Mouse (Mus musculus) mouse trophoblast stem cell (cell line): ENCODE measurements at regions not wholly inside any gene's neighbourhood (a gene's known extent, or its start where the extent isn't known, plus 50 kb on each side); places are given as distances from the start of the nearest gene placed in this dataset.

ENCODE experiments used
- in situ Hi-C, 2 experiments: fragments of 300-500 bp; cut with MseI, MboI; formaldehyde crosslinking; loops; 2 replicates in 1 of 2; 3 replicates in 1 of 2; pipeline ENCODE4 v1.15.1; 2025

DNA sequence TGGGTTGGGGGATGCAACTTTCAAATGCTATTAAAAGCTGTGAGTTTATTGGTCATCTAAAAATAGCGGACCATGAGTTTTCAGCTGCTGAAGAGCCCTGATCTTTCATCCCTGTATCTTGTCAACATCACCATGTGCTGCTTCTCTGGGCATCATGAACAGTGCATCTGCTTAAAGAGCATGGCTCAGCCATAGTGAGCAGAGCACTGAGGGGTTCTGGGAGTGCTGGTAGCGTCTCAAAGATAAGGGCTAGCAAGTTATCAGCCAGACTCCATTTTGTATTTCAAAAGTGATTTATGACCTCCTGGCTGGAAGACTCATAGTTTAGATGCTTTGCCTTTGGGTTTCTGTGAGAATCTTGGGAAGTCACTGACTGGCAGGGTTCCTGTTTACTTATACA lies 173.5 kb upstream of the Itga4 start:
- in situ Hi-C loops, result no loop called here

- in situ Hi-C loops, result no loop called here
These were observed 168.9 kb upstream of the Itga4 start for GRCm38 (mm10) chr2:79086280-79086679.

DNA sequence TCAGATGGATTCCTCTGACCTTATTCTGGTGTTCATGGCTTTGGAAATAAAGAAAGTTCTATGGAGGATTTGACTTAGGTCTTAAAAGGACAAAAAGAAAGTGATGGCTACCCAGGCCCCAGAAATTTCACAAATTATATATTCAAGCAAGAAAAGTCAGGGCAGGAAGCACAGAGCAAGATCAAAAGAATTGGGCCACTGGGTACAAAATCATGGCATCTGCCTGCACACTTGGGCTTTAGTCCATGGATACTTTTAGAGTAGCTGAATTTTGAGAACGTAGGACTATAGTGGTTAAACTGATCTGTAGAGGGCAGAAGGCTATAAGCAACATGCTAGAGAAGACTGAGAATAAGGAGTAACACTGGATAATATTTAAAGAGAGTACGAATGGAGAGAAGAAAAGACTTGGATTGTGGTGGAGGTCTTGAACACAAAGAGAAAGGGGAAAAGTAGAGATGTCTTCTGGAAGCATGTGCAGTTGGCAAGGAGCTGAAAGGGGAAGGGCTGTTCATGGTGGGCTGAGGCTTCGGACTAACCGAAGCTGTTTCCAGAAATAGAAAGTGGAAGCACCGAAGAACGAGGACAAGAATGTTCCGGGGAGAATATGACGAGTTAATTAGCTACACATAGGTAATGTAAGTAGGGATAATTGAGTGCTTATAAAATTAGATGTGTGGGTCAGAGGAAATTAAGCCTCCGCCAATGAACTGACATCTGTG lies 168.2 kb upstream of the Itga4 start:
- in situ Hi-C loops, result no loop called here

DNA sequence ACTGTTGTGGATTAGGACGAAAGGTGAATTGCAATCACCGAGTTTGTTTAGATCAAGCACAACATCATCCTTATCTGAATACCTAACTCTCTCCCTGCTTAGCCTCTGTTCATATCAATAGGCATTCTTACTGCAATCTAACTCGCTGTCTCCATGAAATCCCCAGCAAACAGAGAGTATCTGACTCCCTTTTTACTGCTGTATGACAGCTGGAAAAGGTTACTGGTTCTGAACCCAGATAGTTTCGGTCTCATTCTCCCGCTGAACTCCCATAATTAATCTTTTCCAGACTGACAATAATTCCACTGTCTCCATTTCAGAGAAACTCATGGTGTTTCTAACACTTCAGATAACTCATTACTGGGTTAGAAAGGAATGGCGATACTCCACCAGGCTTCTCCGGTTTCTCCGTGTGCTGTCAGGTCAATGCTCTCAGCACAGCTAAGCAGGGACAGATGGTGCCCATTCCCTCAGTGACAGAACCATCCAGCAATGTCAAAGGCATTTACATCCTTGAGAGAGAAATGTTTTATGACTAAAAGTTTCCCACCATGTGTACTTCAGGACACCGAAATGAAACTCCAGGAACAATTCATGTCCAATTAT lies 167.5 kb upstream of the Itga4 start:
- in situ Hi-C loops, result no loop called here

DNA sequence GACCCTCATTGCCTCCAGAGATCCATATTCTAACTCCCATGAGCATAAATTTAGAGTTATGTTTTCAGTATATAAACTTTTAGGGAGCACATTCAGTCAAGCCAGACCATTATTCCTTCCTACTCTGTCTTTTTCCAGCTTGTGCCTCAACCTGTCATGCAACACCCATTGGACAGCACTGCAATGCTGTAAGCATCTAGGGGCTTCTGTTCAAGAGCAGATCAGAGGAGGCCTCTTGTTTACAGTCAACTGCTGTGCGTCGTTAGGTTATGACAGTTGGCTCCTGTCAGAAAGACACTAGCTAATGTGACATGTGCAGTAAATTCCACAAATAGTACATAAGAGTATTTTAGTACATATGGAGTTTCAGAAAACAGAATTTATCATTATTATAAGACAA lies 165.0 kb upstream of the Itga4 start:
- in situ Hi-C loops, result no loop called here

DNA sequence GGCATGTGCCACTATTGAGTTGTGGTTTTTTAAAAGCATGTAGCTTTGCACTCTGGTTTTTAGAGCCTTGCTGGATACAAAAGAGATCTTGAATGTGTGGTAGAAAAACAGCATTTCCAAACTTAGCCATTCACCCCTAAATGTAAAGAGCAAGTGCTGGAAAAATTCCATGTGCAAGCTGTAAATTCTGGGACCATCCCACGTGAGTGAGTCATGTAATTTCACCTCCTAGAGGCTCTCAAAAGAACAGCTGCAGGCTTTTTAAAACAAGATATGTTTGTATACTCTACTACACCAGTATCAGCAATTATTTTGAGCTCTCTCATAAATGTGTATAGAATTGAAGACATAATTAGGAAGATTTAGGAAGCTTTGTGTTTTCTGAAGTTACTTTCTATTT lies 160.9 kb upstream of the Itga4 start:
- in situ Hi-C loops, result no loop called here

- in situ Hi-C loops, result no loop called here
These were observed 158.5 kb upstream of the Itga4 start for GRCm38 (mm10) chr2:79096532-79097251.

DNA sequence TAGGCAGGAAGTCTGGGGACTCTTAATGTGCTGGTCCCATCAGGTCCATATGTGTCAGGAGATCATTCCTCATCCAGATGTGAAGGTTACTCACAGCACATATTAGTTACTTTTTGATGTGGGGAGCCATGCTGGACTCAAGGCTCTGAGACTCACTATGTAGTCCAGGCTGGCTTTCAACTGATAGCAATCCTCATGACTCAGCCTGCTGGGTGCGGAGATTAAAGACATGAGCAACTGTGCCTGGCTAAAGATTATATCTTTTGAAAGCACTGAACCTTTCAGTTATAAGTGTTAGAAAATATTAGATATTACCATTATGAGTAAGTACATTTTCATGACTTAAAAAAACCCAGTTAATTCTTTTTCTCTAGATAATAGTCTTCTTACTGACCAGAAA lies 155.6 kb upstream of the Itga4 start:
- in situ Hi-C loops, result no loop called here

DNA sequence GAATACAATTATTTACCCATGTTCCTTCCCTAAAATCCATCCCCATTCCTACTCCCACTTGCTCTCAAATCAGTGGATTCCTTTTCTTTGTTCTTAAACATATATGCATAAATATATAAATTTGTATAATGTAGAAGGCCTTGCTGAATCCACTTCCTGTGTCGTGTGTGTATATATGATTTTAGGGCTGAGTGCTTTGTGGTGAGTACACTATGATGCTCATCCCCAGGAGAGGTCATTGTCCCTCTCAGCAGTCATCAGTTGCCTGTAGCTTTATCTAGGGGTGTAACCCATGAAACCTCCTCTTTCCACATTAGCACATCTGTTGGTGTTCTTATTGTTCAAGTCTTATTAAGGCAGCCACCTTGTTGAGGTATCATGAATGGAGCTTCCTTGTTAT lies 143.6 kb upstream of the Itga4 start:
- in situ Hi-C loops, result no loop called here

DNA sequence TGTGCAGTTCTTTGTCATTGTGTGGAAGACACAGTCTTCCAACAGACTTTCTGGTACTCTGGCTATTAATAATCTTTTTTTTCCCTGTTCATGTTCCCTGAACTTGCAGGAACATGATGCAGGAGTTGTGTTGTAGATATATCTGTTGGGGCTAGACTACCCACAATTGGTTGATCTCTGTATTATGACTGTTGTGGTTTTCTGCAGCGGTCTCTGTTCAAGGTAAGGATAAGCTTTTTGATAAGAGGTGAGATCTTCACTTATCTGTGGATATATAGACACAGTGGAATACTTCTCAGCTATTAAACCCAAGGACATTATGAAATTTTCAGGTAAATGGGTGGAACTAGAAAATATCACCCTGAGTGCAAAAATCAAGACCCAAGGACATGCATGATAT lies 143.2 kb upstream of the Itga4 start:
- in situ Hi-C loops, result no loop called here

GRCm38 (mm10) chr2:79120610-79121345 lies 134.4 kb upstream of the Itga4 start:
- in situ Hi-C loops, result no loop called here

- in situ Hi-C loops, result no loop called here
These were observed 132.7 kb upstream of the Itga4 start for GRCm38 (mm10) chr2:79122530-79122929.

DNA sequence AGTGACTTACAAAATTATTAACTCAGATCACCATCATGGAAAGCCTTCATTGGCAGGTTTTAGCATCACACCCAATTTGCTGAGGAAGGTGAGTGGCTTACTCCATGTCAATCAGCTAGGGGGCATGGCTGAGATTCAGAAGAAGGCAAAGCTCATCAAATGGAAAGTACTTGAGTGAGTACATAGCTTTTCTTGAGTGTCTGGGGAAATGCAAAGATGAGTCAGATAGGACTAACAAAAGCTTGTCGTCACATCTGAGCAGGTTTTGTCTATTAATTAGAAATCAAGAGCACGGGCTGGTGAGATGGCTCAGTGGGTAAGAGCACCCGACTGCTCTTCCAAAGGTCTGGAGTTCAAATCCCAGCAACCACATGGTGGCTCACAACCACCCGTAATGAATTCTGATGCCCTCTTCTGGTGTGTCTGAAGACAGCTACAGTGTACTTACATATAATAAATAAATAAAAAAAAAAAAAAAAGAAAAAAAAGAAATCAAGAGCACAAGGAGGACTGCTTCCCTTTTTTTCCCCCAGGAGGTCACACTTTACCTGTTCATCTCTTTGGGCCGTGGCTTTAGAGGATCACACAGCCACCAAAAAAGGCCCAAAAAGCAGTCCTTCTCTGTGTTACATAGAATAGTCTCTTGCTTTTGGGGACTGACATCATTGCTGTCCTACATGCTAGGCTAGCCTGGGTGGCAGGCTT lies 130.8 kb upstream of the Itga4 start:
- in situ Hi-C loops, result no loop called here

GRCm38 (mm10) chr2:79126170-79126879 lies 128.9 kb upstream of the Itga4 start:
- in situ Hi-C loops, result no loop called here

- in situ Hi-C loops, result no loop called here
These were observed 128.1 kb upstream of the Itga4 start for GRCm38 (mm10) chr2:79126996-79127741.

DNA sequence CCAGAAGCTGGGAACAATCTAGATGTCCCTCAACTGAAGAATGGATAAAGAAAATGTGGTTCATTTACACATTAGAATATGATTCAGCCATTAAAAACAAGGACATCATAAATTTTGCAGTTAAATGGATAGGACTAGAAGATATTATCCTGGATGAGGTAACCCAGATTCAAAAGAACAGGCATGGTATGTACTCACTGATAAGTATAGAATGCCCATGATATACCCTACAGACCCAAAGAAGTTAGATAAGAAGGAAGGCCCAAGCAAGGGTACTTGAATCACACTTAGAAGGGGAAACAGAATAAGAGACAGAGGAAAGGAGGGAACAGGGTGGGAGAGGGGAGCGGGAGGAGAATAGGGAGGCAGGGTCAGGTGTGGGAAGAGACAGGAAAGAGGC lies 127.4 kb upstream of the Itga4 start:
- in situ Hi-C loops, result no loop called here

GRCm38 (mm10) chr2:79130660-79131059 lies 124.6 kb upstream of the Itga4 start:
- in situ Hi-C loops, result no loop called here

- in situ Hi-C loops, result no loop called here
These were observed 124.0 kb upstream of the Itga4 start for GRCm38 (mm10) chr2:79131235-79131634.

- in situ Hi-C loops, result no loop called here
These were observed 123.3 kb upstream of the Itga4 start for GRCm38 (mm10) chr2:79131743-79132517.

GRCm38 (mm10) chr2:79132518-79132845 lies 122.7 kb upstream of the Itga4 start:
- in situ Hi-C loops, result no loop called here
